Mouse (Mus musculus): ENCODE data around the gene Hal.

DNA sequence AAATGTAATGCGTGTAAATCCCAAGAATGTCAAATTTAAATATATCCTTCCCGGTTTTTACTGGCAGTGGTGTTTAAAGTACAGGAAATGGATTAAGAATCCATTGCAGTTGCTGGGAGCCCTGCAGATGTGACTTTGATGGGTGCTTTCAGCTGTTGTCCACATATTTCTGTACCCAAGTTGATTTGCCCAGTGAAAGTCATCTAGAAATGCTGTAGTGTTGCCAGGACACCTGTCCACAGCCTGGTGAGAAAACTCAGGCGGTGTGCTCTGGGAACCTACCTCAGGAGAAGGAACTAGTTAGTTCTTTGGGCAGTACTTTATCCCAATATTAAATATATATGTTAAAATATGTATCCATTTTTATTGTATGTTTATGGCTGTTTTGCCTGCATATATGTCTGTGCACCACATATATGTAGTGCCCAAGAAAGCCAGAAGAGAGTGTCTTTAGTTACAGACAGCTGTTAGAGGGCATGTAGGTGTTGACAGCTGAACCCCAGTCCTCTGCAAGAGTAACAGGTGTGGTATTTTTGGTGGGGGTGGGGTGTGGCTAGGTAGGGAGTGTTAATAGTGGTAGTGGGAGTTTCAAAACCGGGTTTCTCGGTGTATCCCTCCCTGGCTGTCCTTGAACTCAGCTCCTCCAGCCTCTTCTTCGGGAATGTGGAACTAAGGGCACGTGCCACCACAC is 25.7 kb upstream of the Hal start:
- TF ChIP-seq POLR2A (IDR thresholded peaks at IDR 0.05; ENCODE audit: insufficient read depth, low read length) = no peak
- TF ChIP-seq CTCF (IDR thresholded peaks at IDR 0.05; ENCODE audit: low read depth, low read length) = no peak

All from ES-Bruce4 (cell line).